Mouse (Mus musculus): ENCODE measurements around the gene Fkrp.

Fkrp gene

DNA sequence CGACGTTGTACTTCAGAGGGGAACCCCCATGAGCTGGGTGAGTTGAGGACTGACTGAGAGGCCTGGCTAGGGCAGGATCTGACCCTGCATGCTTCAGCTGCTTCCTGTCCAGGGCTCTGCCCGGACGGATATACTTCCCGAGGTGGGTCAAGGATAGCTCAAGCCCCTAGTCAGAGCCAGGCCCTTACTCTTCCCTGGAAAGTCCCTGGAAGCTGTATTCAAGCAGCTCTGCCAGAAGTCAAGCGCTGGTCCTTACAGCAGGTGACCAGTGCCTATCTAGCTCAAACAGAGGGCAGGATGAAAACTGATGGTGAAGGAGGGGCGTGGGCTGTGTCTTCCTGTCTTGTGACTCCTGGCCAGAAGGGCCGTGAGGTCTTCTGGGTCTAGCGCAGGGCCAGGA lies 13.9 kb upstream of the Fkrp start:
- DNase-seq (ENCODE audit: low spot score) = no peak

DNA sequence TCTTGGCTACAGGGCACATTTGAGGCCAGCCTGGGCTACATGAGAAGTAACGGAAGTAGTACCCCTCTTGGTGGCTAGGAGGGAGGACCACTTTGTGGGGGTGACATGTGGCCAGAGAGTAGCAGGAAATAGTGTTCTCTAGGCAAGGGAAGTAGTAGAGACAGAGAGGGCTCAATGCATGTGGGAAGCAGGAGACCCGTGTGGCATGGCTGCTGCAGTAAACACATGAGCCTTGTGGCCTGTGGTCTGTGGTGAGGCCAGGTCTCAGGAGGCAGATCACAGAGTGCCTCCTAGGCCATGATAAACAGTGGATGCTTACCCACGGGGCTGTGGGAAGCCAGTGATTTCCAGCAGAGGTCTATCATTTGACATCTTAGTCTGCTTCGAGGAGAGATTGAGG lies 10.7 kb upstream of the Fkrp start:
- DNase-seq (ENCODE audit: low spot score) = no peak

DNA sequence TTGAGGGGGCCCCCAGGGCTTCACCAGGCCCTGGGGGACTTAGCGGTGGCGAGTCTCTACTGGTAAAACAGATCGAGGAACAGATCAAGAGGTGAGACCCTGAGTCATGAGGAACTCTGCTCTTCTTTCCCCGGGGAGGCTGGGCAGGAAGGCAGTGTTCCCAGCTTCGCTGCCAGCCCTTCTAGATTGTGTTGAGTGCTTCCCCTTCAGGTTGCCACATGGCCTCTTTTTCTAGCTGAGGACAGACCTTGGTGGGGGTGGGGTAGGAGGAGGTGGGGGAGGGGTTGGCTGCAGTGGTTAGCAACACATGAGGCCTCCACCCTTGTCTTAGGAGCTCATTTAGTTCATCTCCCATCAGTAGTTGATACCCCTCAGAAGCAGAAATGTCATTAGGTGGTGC lies 10.0 kb upstream of the Fkrp start:
- DNase-seq (ENCODE audit: low spot score) = no peak

DNA sequence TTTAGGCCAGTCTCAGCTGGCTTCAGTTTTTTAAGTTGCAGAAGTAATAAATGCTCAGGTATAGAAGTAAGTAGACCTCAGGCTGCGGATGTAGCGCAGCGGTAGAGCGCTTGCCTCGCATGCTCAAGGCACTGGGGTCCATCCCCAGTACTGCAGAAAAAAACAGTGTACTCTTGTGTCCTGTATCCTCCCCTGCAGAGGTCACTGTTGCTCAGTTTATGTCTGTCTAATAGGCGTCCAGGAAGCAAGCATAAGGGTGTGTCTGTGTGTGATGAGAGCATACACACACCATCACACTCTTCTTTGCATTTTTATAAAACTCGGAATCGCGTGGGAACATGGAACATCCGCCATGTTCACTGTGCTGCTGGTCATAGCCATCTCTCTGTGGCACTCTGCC lies 9.3 kb upstream of the Fkrp start:
- DNase-seq (ENCODE audit: low spot score) = no peak

DNA sequence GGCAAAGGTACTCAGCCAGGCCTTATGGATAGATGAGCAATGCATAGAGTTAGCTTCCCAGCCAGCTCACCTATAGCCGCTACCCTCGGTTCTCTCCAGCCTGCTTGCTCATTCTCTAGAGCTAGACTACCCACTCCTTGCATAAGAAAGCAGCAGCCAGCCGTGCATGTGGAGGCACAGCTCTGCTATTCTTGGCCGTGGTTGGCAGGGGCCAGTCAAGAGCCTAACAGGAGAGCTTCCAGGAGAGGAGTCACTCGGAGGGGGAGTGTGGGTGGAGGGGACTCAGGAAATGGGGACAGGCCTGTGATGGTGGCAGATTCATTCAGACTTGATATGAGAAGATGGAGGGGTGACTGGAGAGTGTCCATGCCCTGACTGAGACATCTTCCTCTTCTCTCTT lies 7.2 kb upstream of the Fkrp start:
- DNase-seq (ENCODE audit: low spot score) = no peak

DNA sequence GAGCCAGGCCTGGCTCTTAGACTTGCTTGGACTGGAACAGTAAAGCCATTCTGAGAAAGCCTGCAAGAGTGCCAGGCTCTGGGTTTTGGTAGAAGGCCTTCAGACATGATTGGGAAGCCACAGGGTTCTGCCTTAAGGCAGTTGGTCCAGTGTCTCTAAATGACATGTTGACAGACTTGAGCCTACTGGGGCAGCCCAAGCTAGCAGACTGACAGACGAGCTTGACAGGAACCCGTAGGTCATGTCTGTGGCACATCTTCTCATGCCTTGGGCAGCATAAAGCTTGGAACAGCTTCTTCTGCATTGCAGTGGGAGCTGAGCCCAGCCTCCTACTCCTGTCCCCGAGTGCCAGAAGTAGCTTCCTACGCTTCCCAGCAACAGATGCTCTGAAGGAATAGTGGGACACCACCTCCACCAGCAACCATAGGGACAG lies 5.2 kb upstream of the Fkrp start:
- DNase-seq (ENCODE audit: low spot score) = no peak

DNA sequence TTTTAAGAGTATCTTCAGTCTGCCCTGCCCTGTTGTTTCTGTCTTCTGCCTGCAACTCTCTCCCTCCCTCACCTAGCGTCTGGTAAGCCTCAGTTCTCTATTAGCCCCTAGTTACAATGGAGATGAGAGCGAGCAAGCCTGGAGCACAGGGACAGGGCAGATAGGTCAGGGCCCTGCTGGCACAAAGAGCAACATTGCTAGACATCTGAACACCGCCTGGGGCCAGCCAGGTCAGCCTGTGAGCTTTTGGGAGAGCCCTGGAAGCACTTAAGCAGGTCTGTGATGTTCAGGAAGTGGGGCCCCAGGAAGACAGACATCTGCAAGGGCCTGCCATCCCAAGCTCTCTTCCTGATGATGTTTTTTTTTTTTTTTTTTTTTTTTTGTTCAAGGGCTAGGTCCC lies 4.6 kb upstream of the Fkrp start:
- DNase-seq (ENCODE audit: low spot score) = no peak

DNA sequence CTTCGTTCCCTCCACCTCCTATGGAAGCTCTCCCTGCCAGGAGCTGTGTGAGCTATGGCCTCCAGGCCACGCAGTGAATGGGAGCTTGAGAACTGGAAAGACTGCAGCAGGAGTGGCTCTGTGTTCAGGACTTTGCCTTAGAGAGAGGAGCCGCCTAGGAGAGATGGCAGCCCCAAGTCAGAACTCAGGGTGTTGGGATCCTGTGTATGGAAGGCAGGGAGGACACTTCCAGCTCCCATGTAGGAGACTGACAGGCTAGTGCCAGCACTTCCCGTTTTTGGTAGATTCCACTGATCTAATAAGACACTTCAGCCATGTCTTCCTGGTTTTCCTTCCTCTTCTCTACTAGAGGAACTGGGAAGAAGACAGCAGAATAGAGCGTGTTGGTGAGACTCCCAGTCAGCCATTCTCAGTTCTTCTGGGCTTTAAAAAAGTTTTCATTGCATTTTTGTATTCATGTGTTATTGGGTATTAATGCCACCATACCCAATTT lies 3.8 kb upstream of the Fkrp start:
- DNase-seq (ENCODE audit: low spot score) = peak; percentile 3

DNA sequence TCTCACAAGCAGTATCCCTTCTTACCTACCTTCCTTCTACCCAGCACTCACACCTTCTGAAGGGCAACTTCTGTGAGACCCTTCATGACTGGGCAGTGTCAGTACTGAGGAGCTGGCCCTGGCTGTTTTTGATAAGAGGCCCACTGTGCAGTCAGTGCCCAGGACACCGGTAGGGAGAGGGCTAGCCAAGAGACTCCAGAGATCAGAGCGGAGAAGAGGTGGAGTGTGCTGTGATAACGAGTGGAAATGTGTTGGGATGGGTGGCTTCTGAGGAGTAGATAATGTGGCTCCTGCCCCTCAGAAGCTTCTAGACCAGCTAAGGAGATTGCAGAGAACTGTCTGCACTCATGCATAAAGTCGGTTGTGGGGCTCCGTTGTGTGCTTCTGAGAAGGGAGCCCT lies 3.3 kb upstream of the Fkrp start:
- DNase-seq (ENCODE audit: low spot score) = no peak

DNA sequence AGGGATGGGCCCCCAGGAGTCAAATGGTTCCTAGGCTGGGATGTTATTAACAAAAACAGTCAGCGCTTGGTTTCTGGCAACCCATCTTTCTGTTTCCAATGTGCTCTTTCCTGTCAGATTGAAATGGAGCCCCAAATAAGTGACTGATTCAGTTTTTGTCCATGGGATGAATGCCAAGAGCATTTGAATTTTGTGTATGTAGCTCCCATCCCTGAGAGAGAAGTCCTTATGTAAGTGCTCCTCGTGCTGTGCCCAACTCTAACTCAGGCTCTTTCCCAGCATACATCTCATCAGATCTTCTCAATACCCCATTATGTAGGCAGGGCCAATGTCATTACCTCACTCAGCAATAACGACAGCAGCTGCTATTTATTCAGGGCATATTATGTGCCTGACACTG lies 1.2 kb upstream of the Fkrp start:
- DNase-seq (ENCODE audit: low spot score) = no peak

DNA sequence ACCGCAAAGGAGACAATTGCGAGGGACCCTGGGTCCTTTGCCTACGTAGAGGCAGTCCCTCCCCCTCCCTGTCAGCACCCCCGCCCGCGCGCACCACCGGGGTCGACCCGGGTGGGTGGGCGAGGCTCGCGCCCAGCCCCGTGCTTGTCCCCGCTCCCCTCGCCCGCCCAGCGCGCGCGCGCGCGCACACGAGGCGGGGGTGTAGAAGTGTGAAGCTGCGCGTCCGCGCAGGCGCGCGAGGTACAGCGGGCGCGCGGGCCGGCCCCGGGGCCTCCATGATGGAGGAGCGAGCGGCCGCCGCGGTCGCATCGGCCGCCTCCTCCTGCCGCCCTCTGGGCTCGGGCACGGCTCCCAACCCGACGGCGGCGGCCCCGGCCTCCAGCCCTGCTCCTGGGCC lies 456 bp downstream of the Fkrp start:
- DNase-seq (ENCODE audit: low spot score) = peak; percentile 86

DNA sequence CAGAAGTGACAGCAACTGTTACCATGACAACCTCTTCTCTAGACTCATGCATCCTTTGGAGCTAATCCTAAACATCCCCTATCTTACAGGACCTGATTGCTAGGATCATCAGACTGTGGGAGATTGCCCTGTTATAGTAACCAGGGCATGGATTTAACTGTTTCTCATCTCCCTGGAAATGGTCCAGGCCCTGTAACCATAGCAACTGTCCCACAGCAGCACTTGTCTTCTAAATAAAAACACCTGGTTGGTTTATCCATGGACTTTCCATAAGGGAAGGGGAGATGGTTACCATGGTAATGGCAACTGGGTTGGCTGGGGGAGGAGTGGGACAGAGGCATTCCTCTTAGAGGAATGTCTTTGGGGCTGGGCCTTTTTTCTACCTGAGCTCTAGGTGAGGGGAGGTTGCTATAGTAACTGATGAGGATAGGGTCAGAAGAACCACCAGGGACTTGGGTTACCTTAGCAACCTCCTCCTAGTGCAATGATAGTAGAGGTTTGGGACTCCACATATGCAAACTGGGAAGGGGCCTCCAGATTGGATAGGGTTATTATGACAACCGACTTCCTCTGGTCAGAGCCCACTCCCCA lies 1.1 kb downstream of the Fkrp start, which contains the start of gene Strn4:
Strn4 (plus strand) TSS at position 539 of the 591 bp plus-strand sequence.
- peak; percentile 59 for DNase-seq (ENCODE audit: low spot score)

DNA sequence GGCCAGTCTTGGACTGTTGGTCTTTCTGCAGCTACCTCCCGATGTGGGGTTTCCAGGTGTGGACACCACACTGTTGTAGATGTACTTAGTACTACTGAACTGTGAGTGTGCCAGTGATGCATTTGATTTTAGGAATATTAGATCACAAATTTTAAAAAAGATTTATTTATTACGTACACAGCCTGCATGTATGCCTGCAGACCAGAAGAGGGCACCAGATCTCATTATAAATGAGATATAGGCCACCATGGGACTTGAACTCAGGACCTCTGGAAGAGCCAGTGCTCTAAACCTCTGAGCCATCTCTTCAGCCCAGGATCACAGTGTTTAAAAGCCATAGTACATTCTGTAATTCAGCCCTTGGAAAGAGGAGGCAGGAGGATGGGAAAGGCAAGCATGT lies 4.0 kb downstream of the Fkrp start:
- no peak for DNase-seq (ENCODE audit: low spot score)

DNA sequence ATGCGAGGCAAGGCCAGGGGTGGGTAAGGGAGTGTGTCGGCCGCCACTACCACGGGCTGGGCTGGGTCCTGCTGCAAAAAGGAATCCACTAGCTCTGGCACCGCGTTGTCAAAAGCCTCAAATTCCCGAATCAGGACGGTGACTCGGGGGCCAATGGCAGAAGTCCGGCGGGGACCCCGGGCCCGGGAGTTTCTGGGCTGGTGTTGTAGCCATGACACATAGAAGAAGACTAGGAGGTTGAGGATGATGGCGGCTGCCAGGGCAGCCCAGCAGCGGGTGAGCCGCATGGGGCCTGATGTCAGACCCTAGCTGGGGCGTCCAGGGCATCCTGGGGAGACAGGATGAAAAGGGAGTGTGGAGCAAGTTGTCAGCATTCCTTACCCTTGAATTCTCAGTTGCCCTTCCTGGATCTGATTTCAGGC lies 4.9 kb downstream of the Fkrp start:
- no peak for DNase-seq (ENCODE audit: low spot score)

DNA sequence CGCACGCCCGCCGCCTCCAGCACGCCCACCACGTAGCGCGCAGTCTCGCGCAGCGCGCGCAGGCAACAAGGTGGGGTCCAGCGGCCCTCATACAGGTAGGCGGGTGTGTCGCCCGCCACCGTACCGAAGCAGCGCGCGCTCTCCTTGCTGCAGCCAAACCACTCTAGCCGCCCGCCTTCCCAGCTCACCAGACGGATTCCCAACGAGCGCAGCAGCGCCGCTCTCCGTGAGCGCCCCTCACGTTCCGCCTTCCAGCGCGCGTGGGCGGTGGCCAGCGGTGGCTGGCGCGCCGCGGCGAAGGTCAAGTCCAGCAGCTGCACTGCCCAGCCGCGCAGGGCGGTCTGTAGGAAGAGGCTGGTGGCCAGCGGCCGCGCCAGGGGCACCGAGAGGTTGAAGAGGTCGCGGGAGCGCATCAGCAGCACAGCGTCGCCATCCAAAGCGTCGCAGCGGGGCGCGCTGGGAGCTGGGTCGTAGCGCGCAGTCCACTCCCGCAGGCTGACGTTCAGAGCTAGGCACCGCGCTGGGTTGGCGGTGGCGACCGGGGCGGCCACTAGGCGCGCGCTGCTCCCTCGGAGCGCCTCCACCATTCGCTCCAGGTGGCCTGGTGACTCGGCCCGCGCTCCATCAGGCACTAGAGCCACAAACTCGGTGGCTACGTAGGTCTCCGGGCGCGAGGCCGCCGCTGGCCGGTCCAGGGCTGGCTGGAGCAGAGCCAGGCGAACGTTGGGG lies 5.4 kb downstream of the Fkrp start:
- DNase-seq (ENCODE audit: low spot score) = no peak

DNA sequence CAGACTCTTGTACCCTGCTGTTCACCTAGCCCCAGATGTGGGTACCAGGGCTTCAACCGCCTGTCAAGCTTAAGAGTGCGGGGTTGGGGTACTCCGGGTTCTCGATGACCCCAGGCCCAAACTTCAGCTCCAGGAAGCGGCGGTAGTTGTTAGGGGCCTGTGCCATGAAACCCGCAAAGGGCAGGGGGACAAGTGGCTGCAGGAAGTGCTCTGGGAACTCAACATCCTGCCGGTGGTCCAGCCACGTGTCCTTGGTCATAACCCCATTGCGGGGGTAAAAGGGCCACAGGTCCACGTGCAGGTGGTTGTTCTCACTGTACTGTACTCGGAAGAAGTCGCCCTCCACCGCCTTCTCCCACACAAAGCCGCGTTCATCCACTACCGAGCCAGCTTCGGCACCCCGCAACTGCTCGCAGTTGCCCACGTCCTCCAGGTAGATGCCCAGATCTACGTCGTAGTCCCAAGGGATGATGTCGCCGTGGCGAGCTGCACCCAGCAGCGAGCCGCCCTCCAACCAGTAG lies 6.1 kb downstream of the Fkrp start:
- no peak for DNase-seq (ENCODE audit: low spot score)

DNA sequence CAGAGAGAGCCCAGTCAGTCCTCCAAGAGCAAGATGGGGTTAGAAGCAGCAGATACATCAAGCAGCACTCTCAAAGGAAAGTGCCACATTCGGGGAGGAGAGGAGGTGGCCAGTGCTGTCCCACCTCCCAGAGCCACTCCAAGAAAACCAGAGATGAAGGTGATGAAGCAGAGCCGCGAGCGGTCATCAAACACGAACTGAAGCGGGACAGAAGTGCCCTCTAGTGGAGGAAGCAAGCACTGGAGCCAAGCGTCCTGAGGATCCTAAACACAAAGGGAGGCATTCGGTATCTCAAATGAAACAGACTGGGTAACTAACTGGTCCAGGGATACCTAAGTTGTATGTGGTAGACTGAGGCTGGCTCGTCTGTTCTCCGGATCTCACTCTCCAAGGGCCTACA lies 6.8 kb downstream of the Fkrp start:
- peak; percentile 50 for DNase-seq (ENCODE audit: low spot score)

DNA sequence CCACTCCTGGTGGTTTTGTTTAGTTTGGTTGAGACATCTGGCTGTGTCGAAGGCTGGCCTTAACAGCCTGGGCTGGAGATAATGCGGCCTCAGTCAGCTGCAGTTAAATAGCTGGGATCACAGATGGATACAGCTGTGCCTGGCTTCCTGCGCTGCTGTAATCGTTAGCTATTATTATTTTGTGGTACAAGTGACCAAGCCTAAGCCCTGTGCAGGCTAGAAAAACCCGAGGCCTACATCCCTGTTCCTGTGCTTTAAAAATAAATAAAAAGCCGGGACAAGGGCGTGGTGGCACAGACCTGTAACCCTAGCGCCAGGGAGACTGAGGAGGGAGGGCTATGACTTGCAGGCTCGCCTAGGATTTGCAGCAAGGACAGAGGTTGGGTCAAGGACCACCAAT lies 7.9 kb downstream of the Fkrp start:
- no peak for DNase-seq (ENCODE audit: low spot score)

DNA sequence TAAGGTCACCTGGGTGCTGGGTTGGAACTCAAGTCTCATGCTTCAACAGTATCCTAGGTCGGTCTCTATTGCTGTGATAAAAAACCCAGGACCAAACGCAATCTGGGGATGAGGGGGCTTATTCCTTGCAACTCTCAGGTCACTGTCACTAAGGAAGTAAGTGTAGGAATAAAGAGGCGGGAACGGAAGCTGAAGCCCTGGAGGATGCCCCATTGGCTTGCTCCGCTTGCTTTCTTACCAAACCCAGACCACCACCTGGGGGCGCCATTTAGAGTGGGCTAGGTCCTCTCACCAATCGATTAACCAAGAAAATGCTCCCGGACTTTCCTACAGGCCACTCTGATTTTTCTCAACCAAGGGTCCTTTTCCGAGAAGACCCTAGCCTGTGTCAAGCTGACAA lies 8.6 kb downstream of the Fkrp start:
- no peak for DNase-seq (ENCODE audit: low spot score)

DNA sequence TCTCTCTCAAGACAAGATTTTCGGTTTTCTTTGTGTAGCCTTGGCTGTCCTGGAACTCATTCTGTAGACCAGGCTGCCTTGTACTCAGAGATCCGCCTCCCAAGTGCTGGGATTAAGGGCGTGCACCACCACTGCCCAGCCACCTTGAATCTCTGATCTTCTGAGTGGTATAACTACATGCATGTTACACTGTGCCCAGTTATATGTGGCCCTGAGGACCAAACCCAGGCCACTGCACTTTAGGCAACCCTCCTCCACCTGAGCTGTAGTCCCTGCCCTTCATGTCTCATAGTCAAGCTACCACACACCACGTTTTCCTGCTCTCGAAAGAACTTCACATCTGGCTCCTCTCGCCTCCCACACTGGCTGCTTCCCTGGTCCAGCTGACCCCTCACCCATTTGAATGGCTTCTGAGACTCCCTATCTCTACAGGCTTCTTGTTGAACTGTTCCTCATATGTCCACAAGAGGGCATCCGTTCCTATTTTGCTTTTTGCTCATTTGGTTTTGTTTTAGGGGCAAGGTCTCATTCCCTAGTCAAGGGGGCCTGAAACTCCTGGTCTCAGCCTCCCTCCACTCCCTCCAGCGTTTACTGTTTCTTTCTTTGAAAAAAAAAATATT lies 12.0 kb downstream of the Fkrp start:
- no peak for DNase-seq (ENCODE audit: low spot score)

DNA sequence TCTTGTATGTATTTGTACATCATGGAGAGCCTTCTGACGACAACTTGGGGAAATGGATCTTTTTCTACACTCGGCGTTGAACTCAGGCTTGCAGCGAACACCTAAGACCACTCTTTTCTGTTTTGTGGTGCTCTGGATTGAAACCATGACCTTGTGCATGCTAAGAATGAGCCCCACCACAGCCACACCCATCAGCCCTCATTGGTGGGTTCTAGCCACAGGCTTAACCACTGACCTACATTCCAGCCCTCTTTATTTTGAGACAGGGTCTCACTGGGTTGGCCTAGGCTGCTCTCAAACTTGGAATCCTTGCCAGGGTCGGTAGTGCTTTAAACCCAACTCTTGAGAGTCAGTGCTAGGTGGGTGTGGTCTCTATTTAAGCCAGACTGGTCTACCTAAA lies 21.6 kb downstream of the Fkrp start:
- no peak for DNase-seq (ENCODE audit: low spot score)

DNA sequence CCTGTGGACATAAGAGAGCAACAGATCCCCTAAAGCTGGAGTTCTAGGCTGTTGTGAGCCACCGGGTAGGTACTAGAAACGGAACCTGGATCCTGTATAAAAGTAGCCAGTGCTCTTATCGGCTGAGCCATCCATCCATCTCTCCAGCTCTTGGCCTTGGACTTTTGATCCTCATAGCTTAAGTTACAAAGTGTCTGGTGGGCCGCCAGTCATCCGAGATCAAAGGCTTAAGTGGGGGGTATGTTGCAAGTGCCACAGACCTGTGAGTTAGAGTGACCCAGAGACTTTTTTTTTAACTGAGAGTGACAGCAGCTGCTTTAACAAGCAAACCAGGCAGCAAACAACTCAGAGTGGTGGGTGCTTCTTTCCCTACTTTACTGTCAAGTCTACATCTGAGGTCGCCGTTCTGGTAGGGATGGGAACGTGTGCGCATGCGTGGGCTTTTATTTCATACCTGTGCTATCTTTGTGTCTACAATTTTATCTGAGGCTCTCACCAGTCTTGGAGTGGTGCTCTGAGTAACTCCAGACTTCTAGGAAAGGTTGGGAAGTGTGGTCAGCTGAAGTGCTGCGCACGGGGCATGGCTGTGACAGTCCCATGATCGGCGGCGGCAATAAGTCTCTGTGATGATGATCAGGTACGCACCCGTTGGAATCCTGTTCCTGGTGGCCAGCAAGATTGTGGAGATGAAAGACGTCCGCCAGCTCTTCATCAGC lies 23.4 kb downstream of the Fkrp start:
- DNase-seq (ENCODE audit: low spot score) = peak; percentile 62

DNA sequence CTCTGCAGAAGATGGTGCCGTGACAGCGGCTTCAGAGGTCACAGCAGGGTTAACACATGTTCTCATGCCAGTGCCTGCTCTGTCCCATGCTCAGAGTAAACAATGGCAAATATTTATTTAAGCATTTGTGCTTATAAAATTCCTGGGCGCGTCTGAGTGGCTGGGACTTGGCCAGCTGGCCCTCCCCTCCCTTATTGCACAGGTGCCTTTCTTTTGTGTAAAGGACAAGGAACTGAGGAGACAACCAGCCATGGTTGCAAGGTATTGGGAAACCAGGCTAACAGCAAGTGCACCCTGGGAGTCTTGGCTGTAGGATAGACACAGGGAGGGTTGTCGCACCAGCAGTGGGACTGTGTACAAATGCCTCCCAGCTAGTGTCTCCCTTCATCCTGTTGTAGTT lies 24.2 kb downstream of the Fkrp start:
- no peak for DNase-seq (ENCODE audit: low spot score)
